Mouse (Mus musculus): Measurements from ENCODE around the gene Nfatc2ip.

DNA sequence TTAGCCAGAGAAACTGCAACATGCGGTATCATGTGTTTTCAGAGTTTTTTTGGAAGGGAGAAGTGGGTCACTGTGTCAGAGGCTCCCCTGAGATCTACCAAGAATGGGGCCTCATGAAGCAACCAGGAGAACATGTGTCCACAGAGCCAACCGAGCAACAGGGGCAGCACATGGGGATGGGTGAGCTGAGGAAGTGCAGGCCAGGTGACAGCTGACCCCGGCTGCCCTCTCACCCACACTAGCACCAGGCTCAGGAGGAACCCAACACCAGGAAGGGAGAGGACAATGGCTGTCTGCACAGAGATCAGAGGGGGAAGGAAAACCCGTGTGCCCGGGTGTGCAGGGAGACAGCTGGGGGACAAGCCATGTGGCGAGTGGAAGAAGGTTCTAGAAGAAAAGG lies 22.0 kb downstream of the Nfatc2ip start:
- TF ChIP-seq CTCF (IDR thresholded peaks at IDR 0.05; ENCODE audit: low read depth, low read length) (no peak), POLR2A (IDR thresholded peaks at IDR 0.05; ENCODE audit: extremely low read depth, insufficient read depth, low read length) (no peak)
